Mouse (Mus musculus) midbrain, embryonic 14.5 days (tissue): ENCODE data around the gene 2310022B05Rik. TPM values are rescaled to one million over a fixed set of nuclear protein-coding genes. Genes with fewer than 3 reads are reported as not detected.

Experiments
- ATAC-seq: fragments of 200-750 bp; cut with Nextera tagmentation; 2 replicates; pipeline ENCODE4 v1.8.0; 2017; ENCODE audit warnings: moderate number of reproducible peaks, moderate library complexity; ENCODE audit not compliant: low FRiP score, low TSS enrichment
- DNase-seq: peaks from one replicate; pipeline ENCODE4 v3.0.0-alpha.2; 2015
- H3K27ac ChIP-seq: fragments of 300-500 bp; sonication (generic); replicated peaks from 2 replicates; pipeline ENCODE4 v1.5.1; 2014; ENCODE audit warnings: mild to moderate bottlenecking, low read depth, low read length, moderate library complexity
- H3K27me3 ChIP-seq: fragments of 300-500 bp; sonication (generic); 2 replicates; pipeline ENCODE4 v1.6.1; 2014; ENCODE audit warnings: low read length, control low read depth, mixed read lengths; ENCODE audit not compliant: control insufficient read depth, insufficient read depth
- H3K36me3 ChIP-seq: fragments of 300-500 bp; sonication (generic); 2 replicates; pipeline ENCODE4 v1.6.1; 2014; ENCODE audit warnings: low read length, control low read depth; ENCODE audit not compliant: control insufficient read depth, insufficient read depth
- H3K4me1 ChIP-seq: fragments of 300-500 bp; sonication (generic); 2 replicates; pipeline ENCODE4 v1.6.1; 2014; ENCODE audit warnings: mild to moderate bottlenecking, antibody characterized with exemption, low read length, control low read depth; ENCODE audit not compliant: control insufficient read depth, insufficient read depth
- H3K4me2 ChIP-seq: fragments of 300-500 bp; sonication (generic); 2 replicates; pipeline ENCODE4 v1.6.1; 2014; ENCODE audit warnings: mild to moderate bottlenecking, low read length, moderate library complexity
- H3K4me3 ChIP-seq: fragments of 300-500 bp; sonication (generic); replicated peaks from 2 replicates; pipeline ENCODE4 v1.5.1; 2014; ENCODE audit warnings: low read depth, low read length
- H3K9ac ChIP-seq: fragments of 300-500 bp; sonication (generic); replicated peaks from 2 replicates; pipeline ENCODE4 v1.6.1; 2014; ENCODE audit warnings: mild to moderate bottlenecking, low read length, moderate library complexity
- H3K9me3 ChIP-seq: fragments of 300-500 bp; sonication (generic); 2 replicates; pipeline ENCODE4 v1.6.1; 2016; ENCODE audit warnings: low read length, control low read depth, mixed read lengths; ENCODE audit not compliant: control insufficient read depth
- WGBS: fragments of 180-500 bp; shearing (Covaris S2); extraction: QIAGEN DNeasy Blood & Tissue Kit; methylation state at CpG from one replicate; pipeline ENCODE4 v1.1.7; 2014; 5-methylcytosine and 5-hydroxymethylcytosine counted together
- polyA plus RNA-seq: library from polyadenylated mRNA; unstranded; fragments of >200 nt; fragmentation: Nextera tagmentation; extraction: Ambion mirVana; gene quantifications from 2 replicates; pipeline ENCODE4 v1.2.1, GENCODE M21; 2014

Gene 2310022B05Rik
- polyA plus RNA-seq, 1 experiment from 2014 or later: 29.0 TPM

GRCm38 (mm10) chr8:124691706-124692105 lies 28.5 kb upstream of the 2310022B05Rik start:
- H3K4me3 ChIP-seq: no peak overlapping the region
- H3K4me2 ChIP-seq: no peak overlapping the region
- H3K27me3 ChIP-seq: no peaks in the 10 kb centered on the region
- H3K4me1 ChIP-seq: no peaks in the 10 kb centered on the region
- peaks cover 68% of the 10 kb centered on the region for H3K36me3 ChIP-seq
- H3K9me3 ChIP-seq: no peaks in the 10 kb centered on the region
- no peak overlapping the region for H3K27ac ChIP-seq
- ATAC-seq (no peak), DNase-seq (no peak)
- WGBS: 94% methylated on average over 4 of the region's 4 CpGs
- H3K9ac ChIP-seq: no peak overlapping the region

GRCm38 (mm10) chr8:124688899-124689298 lies 25.7 kb upstream of the 2310022B05Rik start:
- DNase-seq (no peak), ATAC-seq (no peak)
- H3K4me2 ChIP-seq: no peak overlapping the region
- H3K9ac ChIP-seq: no peak overlapping the region
- no peak overlapping the region for H3K4me3 ChIP-seq
- 93% methylated on average over 13 of the region's 13 CpGs for WGBS
- no peaks in the 10 kb centered on the region for H3K4me1 ChIP-seq
- peaks cover 70% of the 10 kb centered on the region for H3K36me3 ChIP-seq
- no peaks in the 10 kb centered on the region for H3K27me3 ChIP-seq
- no peak overlapping the region for H3K27ac ChIP-seq
- no peaks in the 10 kb centered on the region for H3K9me3 ChIP-seq

- Histone ChIP-seq H3K27me3 (no peaks in the 10 kb centered on the region), H3K4me3 (no peak overlapping the region), H3K4me2 (no peak overlapping the region), H3K27ac (no peak overlapping the region), H3K4me1 (peaks cover 2% of the 10 kb centered on the region; the same call in 1 of the 2 replicates), H3K9me3 (no peaks in the 10 kb centered on the region), H3K36me3 (peaks cover 82% of the 10 kb centered on the region), H3K9ac (no peak overlapping the region)
- WGBS: 71% methylated on average over 10 of the region's 10 CpGs
- DNase-seq (no peak), ATAC-seq (no peak)
Measured at GRCm38 (mm10) chr8:124682218-124682617, 19.0 kb upstream of the 2310022B05Rik start.

DNA sequence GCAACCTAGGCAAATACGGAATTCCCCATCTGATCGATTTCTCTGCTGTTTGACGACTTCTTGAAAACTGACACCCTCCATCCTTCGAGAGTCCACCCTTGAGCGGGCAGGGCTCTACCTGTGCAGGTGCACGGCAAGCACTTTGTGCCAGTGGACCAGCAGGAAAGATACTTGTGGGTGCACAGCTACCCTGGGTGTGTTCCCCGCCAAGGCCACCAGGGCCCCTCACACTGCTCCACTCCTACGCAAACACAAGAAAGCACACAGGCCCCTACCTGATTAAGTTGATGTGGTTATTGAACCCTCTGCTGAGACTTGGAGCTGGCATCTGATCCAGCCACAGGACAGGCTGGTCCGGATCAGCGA lies 18.6 kb upstream of the 2310022B05Rik start:
- no peaks in the 10 kb centered on the region for H3K27me3 ChIP-seq
- H3K4me1 ChIP-seq: peaks cover 2% of the 10 kb centered on the region; the same call in 1 of the 2 replicates
- ATAC-seq (no peak), DNase-seq (no peak)
- no peaks in the 10 kb centered on the region for H3K9me3 ChIP-seq
- no peak overlapping the region for H3K9ac ChIP-seq
- WGBS: 37% methylated on average over 10 of the region's 10 CpGs
- no peak overlapping the region for H3K27ac ChIP-seq
- no peak overlapping the region for H3K4me2 ChIP-seq
- no peak overlapping the region for H3K4me3 ChIP-seq
- H3K36me3 ChIP-seq: peaks cover 85% of the 10 kb centered on the region

GRCm38 (mm10) chr8:124681077-124681791 lies 18.1 kb upstream of the 2310022B05Rik start:
- ATAC-seq (no peak), DNase-seq (no peak)
- Histone ChIP-seq H3K36me3 (peaks cover 87% of the 10 kb centered on the region), H3K27ac (no peak overlapping the region), H3K9ac (no peak overlapping the region), H3K4me2 (no peak overlapping the region), H3K9me3 (no peaks in the 10 kb centered on the region), H3K4me1 (peaks cover 2% of the 10 kb centered on the region; the same call in 1 of the 2 replicates), H3K4me3 (no peak overlapping the region), H3K27me3 (no peaks in the 10 kb centered on the region)
- 59% methylated on average over 10 of the region's 10 CpGs for WGBS

GRCm38 (mm10) chr8:124678246-124678645 lies 15.1 kb upstream of the 2310022B05Rik start:
- ATAC-seq: no peak
- Histone ChIP-seq H3K4me2 (no peak overlapping the region), H3K27ac (no peak overlapping the region), H3K9me3 (no peaks in the 10 kb centered on the region), H3K4me3 (no peak overlapping the region), H3K4me1 (peaks cover 2% of the 10 kb centered on the region; the same call in 1 of the 2 replicates), H3K36me3 (peaks cover 89% of the 10 kb centered on the region), H3K27me3 (no peaks in the 10 kb centered on the region), H3K9ac (no peak overlapping the region)
- DNase-seq: no peak
- WGBS: 95% methylated on average over 13 of the region's 13 CpGs

GRCm38 (mm10) chr8:124677486-124677885 lies 14.3 kb upstream of the 2310022B05Rik start:
- H3K9ac ChIP-seq: no peak overlapping the region; the same call in 1 of the 2 replicates
- H3K4me1 ChIP-seq: peaks cover 2% of the 10 kb centered on the region; the same call in 1 of the 2 replicates
- peaks cover 90% of the 10 kb centered on the region for H3K36me3 ChIP-seq
- peak; percentile 58; the same call in 1 of the 2 replicates for ATAC-seq
- H3K4me2 ChIP-seq: no peak overlapping the region
- no peaks in the 10 kb centered on the region for H3K27me3 ChIP-seq
- no peak overlapping the region for H3K4me3 ChIP-seq
- peak; percentile 93 for DNase-seq
- 44% methylated on average over 12 of the region's 12 CpGs for whole genome bisulfite sequencing
- H3K27ac ChIP-seq: peak overlapping the region; percentile 67
- no peaks in the 10 kb centered on the region for H3K9me3 ChIP-seq

- Histone ChIP-seq H3K27ac (peak overlapping the region; percentile 67), H3K4me3 (no peak overlapping the region), H3K36me3 (peaks cover 90% of the 10 kb centered on the region), H3K9me3 (no peaks in the 10 kb centered on the region), H3K27me3 (no peaks in the 10 kb centered on the region), H3K4me1 (peaks cover 2% of the 10 kb centered on the region; the same call in 1 of the 2 replicates), H3K4me2 (no peak overlapping the region), H3K9ac (no peak overlapping the region; the same call in 1 of the 2 replicates)
- ATAC-seq (no peak; the same call in 1 of the 2 replicates), DNase-seq (no peak)
- WGBS: 79% methylated on average over 7 of the region's 7 CpGs
Measured at GRCm38 (mm10) chr8:124677078-124677477, 13.9 kb upstream of the 2310022B05Rik start.

GRCm38 (mm10) chr8:124676661-124677060 lies 13.5 kb upstream of the 2310022B05Rik start:
- H3K27me3 ChIP-seq: no peaks in the 10 kb centered on the region
- WGBS: 97% methylated on average over 4 of the region's 4 CpGs
- peaks cover 89% of the 10 kb centered on the region for H3K36me3 ChIP-seq
- DNase-seq (no peak), ATAC-seq (no peak)
- no peaks in the 10 kb centered on the region for H3K9me3 ChIP-seq
- H3K9ac ChIP-seq: no peak overlapping the region
- no peak overlapping the region for H3K27ac ChIP-seq
- H3K4me2 ChIP-seq: no peak overlapping the region
- peaks cover 2% of the 10 kb centered on the region; the same call in 1 of the 2 replicates for H3K4me1 ChIP-seq
- no peak overlapping the region for H3K4me3 ChIP-seq
